Mouse (Mus musculus) megakaryocyte, embryonic 14.5 days (primary cell): ENCODE data around the gene Crtc1.

Experiments used
- FLI1 ChIP-seq: IDR thresholded peaks from 2 replicates; pipeline ENCODE4 v1.6.1; 2012; ENCODE audit warnings: low read length, inconsistent platforms, mixed read lengths
- GATA1 ChIP-seq: IDR thresholded peaks from 3 replicates; pipeline ENCODE4 v1.6.1; 2012; ENCODE audit warnings: mixed read lengths, low read length, inconsistent platforms, borderline replicate concordance

- TF ChIP-seq GATA1 (no peak), FLI1 (no peak)
Observed at GRCm38 (mm10) chr8:70432991-70433536, 6.3 kb downstream of the Crtc1 start.
